Mouse (Mus musculus): ENCODE data around the gene Prelid1. TPM values are rescaled to one million over a fixed set of nuclear protein-coding genes. Genes with fewer than 3 reads are reported as not detected.

Prelid1 gene
- 202 and 206 TPM in 2 replicates for polyA plus RNA-seq (2015; fragmentation: Nextera tagmentation; extraction: Ambion mirVana)

GRCm38 (mm10) chr13:55319931-55320533 is at the start of gene Prelid1:
Gene Prelid1 (plus strand): TSS chr13:55320500.
- peak within 1 kb of the TSS; percentile 80 for H3K4me3 ChIP-seq (ENCODE audit: low read depth, low read length)
- peaks cover 26% of the 10 kb centered on the region for H3K4me1 ChIP-seq (ENCODE audit: control insufficient read depth, low read depth, low read length)
- H3K27me3 ChIP-seq (ENCODE audit: control insufficient read depth, insufficient read depth, low read depth, low read length) = no peaks in the 10 kb centered on the region
- ATAC-seq (ENCODE audit: low read depth) = no peak
- WGBS (ENCODE audit: insufficient replicate concordance) = 71% methylated on average over 4 of the region's 4 CpGs
- H3K9me3 ChIP-seq (replicated peaks; ENCODE audit: control insufficient read depth, low read length) = no peaks in the 10 kb centered on the region
- peak within 1 kb of the TSS; percentile 90 for H3K9ac ChIP-seq (ENCODE audit: low read depth, low read length)
- H3K27ac ChIP-seq (ENCODE audit: low read length) = no peak within 1 kb of the TSS; the same call in 1 of the 2 replicates
- peak within 1 kb of the TSS; percentile 97 for H3K4me2 ChIP-seq (ENCODE audit: low read depth, low read length)
- peaks cover 15% of the 10 kb centered on the region for H3K36me3 ChIP-seq (ENCODE audit: control insufficient read depth, insufficient read depth)

DNA sequence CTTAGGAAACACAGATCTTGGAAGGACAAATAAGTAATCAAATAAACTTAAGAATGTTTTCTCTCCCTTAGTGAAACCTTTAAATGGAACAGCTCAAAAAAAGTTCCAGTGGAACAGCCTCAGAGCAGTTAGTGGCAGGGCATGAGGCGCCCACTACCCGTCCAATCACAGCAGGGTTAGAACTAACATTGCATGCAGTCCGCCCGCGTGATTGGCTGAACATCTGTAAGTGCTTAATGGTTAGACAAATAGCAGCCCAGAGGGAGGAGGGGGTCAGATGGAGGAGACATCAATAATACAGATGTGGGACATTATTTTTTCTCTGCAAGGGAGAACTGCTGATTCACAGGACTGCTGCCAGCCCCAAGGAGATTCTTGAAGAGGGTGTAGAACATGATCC is 43.1 kb upstream of the Prelid1 start:
- no peak overlapping the region for H3K9ac ChIP-seq (ENCODE audit: low read depth, low read length)
- no peak overlapping the region for H3K4me3 ChIP-seq (ENCODE audit: low read depth, low read length)
- H3K9me3 ChIP-seq (replicated peaks; ENCODE audit: control insufficient read depth, low read length) = no peaks in the 10 kb centered on the region
- no peaks in the 10 kb centered on the region for H3K27me3 ChIP-seq (ENCODE audit: control insufficient read depth, insufficient read depth, low read depth, low read length)
- H3K4me2 ChIP-seq (ENCODE audit: low read depth, low read length) = no peak overlapping the region
- H3K27ac ChIP-seq (ENCODE audit: low read length) = no peak overlapping the region
- no peaks in the 10 kb centered on the region for H3K4me1 ChIP-seq (ENCODE audit: control insufficient read depth, low read depth, low read length)
- 85% methylated on average over 5 of the region's 5 CpGs for WGBS (ENCODE audit: insufficient replicate concordance)
- no peak for ATAC-seq (ENCODE audit: low read depth)
- peaks cover 29% of the 10 kb centered on the region for H3K36me3 ChIP-seq (ENCODE audit: control insufficient read depth, insufficient read depth)

DNA sequence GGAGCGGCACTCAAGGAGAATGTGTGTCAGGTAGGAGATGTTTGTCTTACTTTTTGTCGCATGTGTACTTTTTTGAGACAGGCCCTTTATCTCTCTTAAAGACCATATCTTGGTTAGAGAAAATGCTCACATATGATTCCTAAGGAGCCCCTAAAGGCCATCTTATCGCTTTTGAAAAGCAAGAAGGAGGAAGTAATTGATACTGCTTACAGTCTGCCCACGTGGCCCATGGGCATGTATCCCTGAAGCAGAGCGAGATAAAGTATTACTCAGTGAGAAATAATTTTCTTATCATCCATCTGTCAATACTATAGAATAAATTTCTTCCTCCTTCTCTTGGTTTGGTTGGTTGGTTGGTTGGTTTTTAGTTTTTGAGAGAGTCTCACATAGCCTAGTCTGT is 42.7 kb upstream of the Prelid1 start:
- no peaks in the 10 kb centered on the region for H3K9me3 ChIP-seq (replicated peaks; ENCODE audit: control insufficient read depth, low read length)
- H3K9ac ChIP-seq (ENCODE audit: low read depth, low read length) = no peak overlapping the region
- H3K27ac ChIP-seq (ENCODE audit: low read length) = no peak overlapping the region
- H3K4me3 ChIP-seq (ENCODE audit: low read depth, low read length) = no peak overlapping the region
- H3K36me3 ChIP-seq (ENCODE audit: control insufficient read depth, insufficient read depth) = peaks cover 29% of the 10 kb centered on the region
- no peak for ATAC-seq (ENCODE audit: low read depth)
- WGBS (ENCODE audit: insufficient replicate concordance) = 58% methylated on average over 5 of the region's 5 CpGs
- H3K4me2 ChIP-seq (ENCODE audit: low read depth, low read length) = no peak overlapping the region
- no peaks in the 10 kb centered on the region for H3K27me3 ChIP-seq (ENCODE audit: control insufficient read depth, insufficient read depth, low read depth, low read length)
- H3K4me1 ChIP-seq (ENCODE audit: control insufficient read depth, low read depth, low read length) = no peaks in the 10 kb centered on the region

- peaks cover 33% of the 10 kb centered on the region for H3K36me3 ChIP-seq (ENCODE audit: control insufficient read depth, insufficient read depth)
- H3K4me3 ChIP-seq (ENCODE audit: low read depth, low read length) = no peak overlapping the region
- H3K27me3 ChIP-seq (ENCODE audit: control insufficient read depth, insufficient read depth, low read depth, low read length) = no peaks in the 10 kb centered on the region
- H3K9me3 ChIP-seq (replicated peaks; ENCODE audit: control insufficient read depth, low read length) = no peaks in the 10 kb centered on the region
- no peak overlapping the region for H3K27ac ChIP-seq (ENCODE audit: low read length)
- no peak for ATAC-seq (ENCODE audit: low read depth)
- WGBS (ENCODE audit: insufficient replicate concordance) = 65% methylated on average over 3 of the region's 3 CpGs
- no peak overlapping the region for H3K9ac ChIP-seq (ENCODE audit: low read depth, low read length)
- no peak overlapping the region for H3K4me2 ChIP-seq (ENCODE audit: low read depth, low read length)
- H3K4me1 ChIP-seq (ENCODE audit: control insufficient read depth, low read depth, low read length) = no peaks in the 10 kb centered on the region
Measured at GRCm38 (mm10) chr13:55288854-55289253, 31.4 kb upstream of the Prelid1 start.

DNA sequence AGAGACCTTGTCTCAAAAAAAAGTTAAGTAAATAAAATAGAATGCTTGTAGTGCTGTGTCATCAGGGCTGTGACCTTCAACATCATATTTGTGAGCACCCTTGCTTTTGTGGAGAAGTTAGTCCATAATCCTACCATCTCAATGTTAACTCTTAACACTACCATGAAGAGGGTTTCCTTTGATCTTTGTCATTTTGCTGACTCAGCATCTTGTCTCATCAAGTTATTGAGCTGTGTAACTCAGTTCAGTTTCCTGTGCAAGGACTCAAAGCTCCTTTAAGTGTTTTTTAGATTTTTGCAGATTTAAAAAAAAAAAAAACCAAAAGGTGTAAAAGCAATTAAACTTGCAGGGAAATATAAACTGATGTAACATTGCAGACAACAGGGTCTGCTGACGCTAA is 23.5 kb upstream of the Prelid1 start:
- 92% methylated on average over 1 of the region's 1 CpGs for WGBS (ENCODE audit: insufficient replicate concordance)
- Histone ChIP-seq H3K27ac (ENCODE audit: low read length) (no peak overlapping the region), H3K4me1 (ENCODE audit: control insufficient read depth, low read depth, low read length) (no peaks in the 10 kb centered on the region), H3K27me3 (ENCODE audit: control insufficient read depth, insufficient read depth, low read depth, low read length) (no peaks in the 10 kb centered on the region), H3K9ac (ENCODE audit: low read depth, low read length) (no peak overlapping the region), H3K9me3 (replicated peaks; ENCODE audit: control insufficient read depth, low read length) (no peaks in the 10 kb centered on the region), H3K4me2 (ENCODE audit: low read depth, low read length) (no peak overlapping the region), H3K4me3 (ENCODE audit: low read depth, low read length) (no peak overlapping the region), H3K36me3 (ENCODE audit: control insufficient read depth, insufficient read depth) (peaks cover 36% of the 10 kb centered on the region)
- no peak for ATAC-seq (ENCODE audit: low read depth)

- Histone ChIP-seq H3K36me3 (ENCODE audit: control insufficient read depth, insufficient read depth) (peaks cover 35% of the 10 kb centered on the region), H3K27ac (ENCODE audit: low read length) (no peak overlapping the region), H3K4me2 (ENCODE audit: low read depth, low read length) (no peak overlapping the region), H3K4me1 (ENCODE audit: control insufficient read depth, low read depth, low read length) (no peaks in the 10 kb centered on the region), H3K27me3 (ENCODE audit: control insufficient read depth, insufficient read depth, low read depth, low read length) (no peaks in the 10 kb centered on the region), H3K9me3 (replicated peaks; ENCODE audit: control insufficient read depth, low read length) (no peaks in the 10 kb centered on the region), H3K4me3 (ENCODE audit: low read depth, low read length) (no peak overlapping the region), H3K9ac (ENCODE audit: low read depth, low read length) (no peak overlapping the region)
- ATAC-seq (ENCODE audit: low read depth) = no peak
- WGBS (ENCODE audit: insufficient replicate concordance) = 76% methylated on average over 5 of the region's 5 CpGs
Measured at GRCm38 (mm10) chr13:55300913-55301312, 19.4 kb upstream of the Prelid1 start.

DNA sequence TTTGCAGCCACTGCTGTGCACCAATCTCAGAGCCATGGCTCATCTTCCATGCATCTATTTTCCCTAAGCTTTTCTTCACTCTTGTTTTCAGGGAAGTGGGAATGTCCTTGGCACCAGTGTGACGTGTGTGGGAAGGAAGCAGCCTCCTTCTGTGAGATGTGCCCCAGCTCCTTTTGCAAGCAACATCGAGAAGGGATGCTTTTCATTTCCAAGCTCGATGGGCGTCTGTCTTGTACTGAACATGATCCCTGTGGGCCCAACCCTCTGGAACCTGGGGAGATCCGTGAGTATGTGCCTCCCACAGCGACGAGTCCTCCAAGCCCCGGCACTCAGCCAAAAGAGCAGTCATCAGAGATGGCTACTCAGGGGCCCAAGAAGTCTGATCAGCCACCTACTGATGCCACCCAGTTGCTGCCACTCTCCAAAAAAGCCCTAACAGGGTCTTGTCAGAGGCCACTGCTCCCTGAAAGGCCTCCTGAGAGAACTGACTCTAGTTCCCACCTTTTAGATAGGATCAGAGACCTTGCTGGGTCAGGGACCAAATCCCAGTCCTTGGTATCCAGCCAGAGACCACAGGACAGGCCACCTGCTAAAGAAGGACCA is 8.2 kb upstream of the Prelid1 start:
- Histone ChIP-seq H3K4me3 (ENCODE audit: low read depth, low read length) (no peak overlapping the region), H3K36me3 (ENCODE audit: control insufficient read depth, insufficient read depth) (peaks cover 46% of the 10 kb centered on the region), H3K9me3 (replicated peaks; ENCODE audit: control insufficient read depth, low read length) (no peaks in the 10 kb centered on the region), H3K9ac (ENCODE audit: low read depth, low read length) (no peak overlapping the region), H3K27ac (ENCODE audit: low read length) (no peak overlapping the region), H3K4me2 (ENCODE audit: low read depth, low read length) (no peak overlapping the region), H3K27me3 (ENCODE audit: control insufficient read depth, insufficient read depth, low read depth, low read length) (no peaks in the 10 kb centered on the region), H3K4me1 (ENCODE audit: control insufficient read depth, low read depth, low read length) (no peaks in the 10 kb centered on the region)
- 74% methylated on average over 8 of the region's 8 CpGs for WGBS (ENCODE audit: insufficient replicate concordance)
- ATAC-seq (ENCODE audit: low read depth) = no peak

DNA sequence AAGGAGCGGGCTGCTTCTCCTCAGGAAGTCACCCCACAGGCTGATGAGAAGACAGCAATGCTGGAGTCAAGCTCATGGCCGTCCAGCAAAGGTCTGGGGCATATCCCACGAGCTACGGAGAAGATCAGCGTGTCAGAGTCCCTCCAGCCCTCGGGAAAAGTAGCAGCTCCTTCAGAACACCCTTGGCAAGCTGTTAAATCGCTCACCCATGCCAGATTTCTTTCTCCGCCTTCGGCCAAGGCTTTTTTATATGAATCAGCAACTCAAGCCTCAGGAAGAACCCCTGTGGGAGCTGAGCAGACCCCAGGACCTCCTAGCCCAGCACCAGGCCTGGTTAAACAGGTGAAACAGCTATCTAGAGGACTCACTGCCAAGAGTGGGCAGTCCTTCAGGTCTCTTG is 7.2 kb upstream of the Prelid1 start:
- Histone ChIP-seq H3K9me3 (replicated peaks; ENCODE audit: control insufficient read depth, low read length) (no peaks in the 10 kb centered on the region), H3K27ac (ENCODE audit: low read length) (no peak overlapping the region), H3K4me1 (ENCODE audit: control insufficient read depth, low read depth, low read length) (no peaks in the 10 kb centered on the region), H3K9ac (ENCODE audit: low read depth, low read length) (no peak overlapping the region), H3K4me2 (ENCODE audit: low read depth, low read length) (no peak overlapping the region), H3K27me3 (ENCODE audit: control insufficient read depth, insufficient read depth, low read depth, low read length) (no peaks in the 10 kb centered on the region), H3K4me3 (ENCODE audit: low read depth, low read length) (no peak overlapping the region), H3K36me3 (ENCODE audit: control insufficient read depth, insufficient read depth) (peaks cover 43% of the 10 kb centered on the region)
- no peak for ATAC-seq (ENCODE audit: low read depth)
- WGBS (ENCODE audit: insufficient replicate concordance) = 84% methylated on average over 9 of the region's 9 CpGs

DNA sequence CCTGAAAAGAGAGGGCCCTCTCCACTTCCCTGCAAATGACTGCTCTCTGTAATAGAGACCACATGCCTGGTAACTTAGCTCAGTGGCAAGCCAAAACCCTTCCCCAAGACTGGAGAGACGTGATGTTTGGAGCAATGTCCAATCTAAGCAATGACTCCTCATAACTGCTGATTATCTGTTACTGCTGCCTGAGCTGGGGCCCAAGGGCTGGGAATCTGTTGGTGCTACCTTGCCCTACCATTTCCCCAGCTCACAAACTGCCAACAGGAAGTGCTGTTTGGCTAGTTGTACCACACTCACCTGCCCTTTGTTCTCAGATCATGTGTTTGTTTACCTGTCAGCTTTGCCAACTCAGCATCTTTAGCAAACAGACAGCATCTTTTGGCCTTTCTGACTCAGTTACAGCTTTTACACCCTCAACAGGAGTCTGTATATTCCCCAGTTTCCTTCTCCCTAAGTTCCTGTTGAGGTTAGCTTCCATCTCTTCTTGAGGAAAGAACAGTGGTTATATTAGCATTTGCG is 5.3 kb upstream of the Prelid1 start:
- H3K27me3 ChIP-seq (ENCODE audit: control insufficient read depth, insufficient read depth, low read depth, low read length) = no peaks in the 10 kb centered on the region
- no peak for ATAC-seq (ENCODE audit: low read depth)
- WGBS (ENCODE audit: insufficient replicate concordance) = 74% methylated on average over 2 of the region's 2 CpGs
- no peak overlapping the region for H3K27ac ChIP-seq (ENCODE audit: low read length)
- H3K9ac ChIP-seq (ENCODE audit: low read depth, low read length) = no peak overlapping the region
- peaks cover 38% of the 10 kb centered on the region for H3K36me3 ChIP-seq (ENCODE audit: control insufficient read depth, insufficient read depth)
- H3K4me1 ChIP-seq (ENCODE audit: control insufficient read depth, low read depth, low read length) = no peaks in the 10 kb centered on the region; the same call in none of the 2 replicates
- no peak overlapping the region for H3K4me2 ChIP-seq (ENCODE audit: low read depth, low read length)
- H3K4me3 ChIP-seq (ENCODE audit: low read depth, low read length) = no peak overlapping the region
- H3K9me3 ChIP-seq (replicated peaks; ENCODE audit: control insufficient read depth, low read length) = no peaks in the 10 kb centered on the region

All from liver, embryonic 16.5 days (tissue).